Mouse (Mus musculus) midbrain, embryonic 12.5 days (tissue): ENCODE measurements around the gene Skint10. TPM values are rescaled to one million over a fixed set of nuclear protein-coding genes. Genes with fewer than 3 reads are reported as not detected.

Source experiments
- ATAC-seq: fragments of 200-750 bp; cut with Nextera tagmentation; 2 replicates; pipeline ENCODE4 v1.8.0; 2017; ENCODE audit warnings: low read depth, moderate TSS enrichment, moderate library complexity; ENCODE audit not compliant: low FRiP score
- H3K27ac ChIP-seq: fragments of 300-500 bp; sonication (generic); replicated peaks from 2 replicates; pipeline ENCODE4 v1.5.1; 2016; ENCODE audit warnings: mild to moderate bottlenecking
- H3K27me3 ChIP-seq: fragments of 300-500 bp; sonication (generic); 2 replicates; pipeline ENCODE4 v1.6.1; 2016; ENCODE audit warnings: mild to moderate bottlenecking
- H3K36me3 ChIP-seq: fragments of 300-500 bp; sonication (generic); 2 replicates; pipeline ENCODE4 v1.6.1; 2016
- H3K4me1 ChIP-seq: fragments of 300-500 bp; sonication (generic); 2 replicates; pipeline ENCODE4 v1.6.1; 2016
- H3K4me2 ChIP-seq: fragments of 300-500 bp; sonication (generic); replicated peaks from 2 replicates; pipeline ENCODE4 v1.6.1; 2016; ENCODE audit warnings: mild to moderate bottlenecking, moderate library complexity
- H3K4me3 ChIP-seq: fragments of 300-500 bp; sonication (generic); 2 replicates; pipeline ENCODE4 v1.5.1; 2016; ENCODE audit warnings: mild to moderate bottlenecking
- H3K9ac ChIP-seq: fragments of 300-500 bp; sonication (generic); replicated peaks from 2 replicates; pipeline ENCODE4 v1.6.1; 2016; ENCODE audit warnings: mild to moderate bottlenecking, moderate library complexity
- H3K9me3 ChIP-seq: fragments of 300-500 bp; sonication (generic); 2 replicates; pipeline ENCODE4 v1.6.1; 2016; ENCODE audit warnings: mild to moderate bottlenecking
- WGBS: fragments of 180-500 bp; shearing (Covaris S2); methylation state at CpG from one replicate; pipeline ENCODE4 v1.1.7; 2016; 5-methylcytosine and 5-hydroxymethylcytosine counted together
- polyA plus RNA-seq: library from polyadenylated mRNA; unstranded; fragments of >200 nt; fragmentation: Nextera tagmentation; extraction: Ambion mirVana; gene quantifications from 2 replicates; pipeline ENCODE4 v1.2.1, GENCODE M21; 2016

Skint10 gene
- not detected in 2 replicates for polyA plus RNA-seq

DNA sequence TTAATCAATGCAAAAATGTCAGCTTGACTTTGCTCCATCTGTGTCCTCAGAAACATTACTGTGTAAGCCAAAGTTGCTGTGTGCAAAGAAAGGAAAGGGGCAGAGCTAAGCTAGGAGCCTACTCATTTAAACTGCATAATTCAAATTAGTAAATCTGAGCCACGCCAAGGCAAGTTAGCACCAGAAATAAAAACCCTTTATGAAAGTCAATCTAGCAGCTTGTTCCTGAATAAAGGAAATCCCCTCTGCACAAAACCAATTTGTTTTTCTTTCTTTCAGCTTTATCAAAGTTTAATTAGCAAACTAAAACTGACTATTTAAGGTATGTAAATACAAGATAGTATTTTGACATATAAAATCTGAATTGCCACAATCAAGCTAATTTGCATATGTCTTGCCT, at the start of gene Skint10:
Gene Skint10, minus strand, starts transcription at position 101 of the 400 bp plus-strand sequence.
- Histone ChIP-seq H3K9me3 (0 out of 2 replicates have a peak, but pooled peaks cover 10% of the 10 kb centered on the region), H3K36me3 (no peaks in the 10 kb centered on the region), H3K4me3 (no peak within 1 kb of the TSS), H3K27me3 (no peaks in the 10 kb centered on the region), H3K4me2 (no peak within 1 kb of the TSS), H3K4me1 (no peaks in the 10 kb centered on the region), H3K9ac (no peak within 1 kb of the TSS), H3K27ac (no peak within 1 kb of the TSS)
- no peak for ATAC-seq
- WGBS: 81% methylated on average over 1 of the region's 1 CpGs

DNA sequence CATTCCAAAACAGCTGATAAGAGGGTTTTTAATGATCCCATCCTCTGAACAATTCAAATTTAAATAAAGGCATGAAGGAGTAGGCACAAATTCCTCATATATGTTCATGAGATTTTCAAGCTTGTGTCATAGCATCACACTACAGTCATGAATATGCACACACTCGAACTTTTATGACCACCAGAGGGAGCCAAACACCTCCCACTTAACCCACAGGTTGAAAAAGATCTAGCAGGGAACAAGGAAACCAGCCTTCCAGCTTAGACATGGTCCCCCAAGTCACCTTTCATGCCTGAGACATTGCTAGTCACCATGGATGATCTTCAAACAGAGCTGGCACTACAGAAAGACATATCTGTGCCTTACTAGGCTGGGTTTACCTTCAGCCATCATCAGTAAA, 16.0 kb upstream of the Skint10 start:
- Histone ChIP-seq H3K9ac (no peak overlapping the region), H3K4me2 (no peak overlapping the region), H3K4me1 (no peaks in the 10 kb centered on the region), H3K27me3 (no peaks in the 10 kb centered on the region), H3K4me3 (no peak overlapping the region), H3K9me3 (peaks cover 43% of the 10 kb centered on the region), H3K36me3 (no peaks in the 10 kb centered on the region), H3K27ac (no peak overlapping the region)
- WGBS: 3% methylated on average over 1 of the region's 1 CpGs
- ATAC-seq: no peak

Other genes with a start within 250 kb of the Skint10 start
- not detected in 2 replicates for gene Skint2, start 217.7 kb downstream of the Skint10 start, polyA plus RNA-seq